Mouse (Mus musculus): Measurements from ENCODE around the gene C2cd2.
"Not testable (repeated sequence)": the region's sequence is repeated elsewhere in the genome, so short reads cannot be mapped to it uniquely, and the experiment has no call there.

C2cd2 gene

DNA sequence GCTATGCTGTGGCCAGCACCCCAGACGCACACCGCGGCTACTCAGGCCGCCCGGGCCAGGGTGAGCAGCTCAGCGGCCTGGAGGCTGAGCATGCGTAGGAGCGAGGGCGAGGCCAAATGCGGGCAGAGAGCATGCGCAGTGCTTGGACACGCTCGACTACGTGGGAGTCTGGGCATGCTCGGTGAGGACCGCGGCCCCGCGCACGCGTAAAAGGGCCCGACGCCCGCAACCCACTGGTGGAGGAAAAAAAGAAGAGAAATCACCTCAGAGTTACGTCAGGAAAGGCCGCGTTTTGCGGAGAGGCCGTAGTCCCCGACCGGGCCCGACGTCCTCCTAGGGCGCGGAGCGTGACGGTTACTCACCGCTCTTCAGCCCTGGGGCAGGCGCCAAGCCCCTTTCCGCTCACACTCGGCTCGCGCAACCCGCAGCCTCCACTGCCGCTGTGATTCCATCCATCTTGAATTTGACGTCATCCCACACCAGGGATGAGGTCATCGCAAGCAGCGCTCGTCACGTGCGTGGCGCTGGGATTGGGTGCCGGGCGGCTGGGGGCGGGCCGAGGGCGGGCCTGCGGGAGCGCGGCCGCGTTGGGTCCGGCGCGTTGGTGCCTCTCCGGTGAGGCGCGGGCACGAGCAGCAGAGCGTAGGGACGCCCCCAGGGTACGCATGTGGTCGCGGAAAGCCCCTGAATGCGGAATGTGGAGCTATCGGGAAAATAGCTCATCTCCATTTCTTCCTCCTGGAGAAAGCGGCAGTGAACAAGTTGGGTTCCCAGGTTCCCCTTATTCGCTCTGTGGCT lies at the start of gene C2cd2, which contains the start of gene Zbtb21:
C2cd2 (minus strand) TSS at position 448 of the 798 bp plus-strand sequence.
Zbtb21 (minus strand) TSS at position 472 of the 798 bp plus-strand sequence.
- DNase-seq (ENCODE audit: low spot score in 2 of 2): peak; percentile 95 to 97

DNA sequence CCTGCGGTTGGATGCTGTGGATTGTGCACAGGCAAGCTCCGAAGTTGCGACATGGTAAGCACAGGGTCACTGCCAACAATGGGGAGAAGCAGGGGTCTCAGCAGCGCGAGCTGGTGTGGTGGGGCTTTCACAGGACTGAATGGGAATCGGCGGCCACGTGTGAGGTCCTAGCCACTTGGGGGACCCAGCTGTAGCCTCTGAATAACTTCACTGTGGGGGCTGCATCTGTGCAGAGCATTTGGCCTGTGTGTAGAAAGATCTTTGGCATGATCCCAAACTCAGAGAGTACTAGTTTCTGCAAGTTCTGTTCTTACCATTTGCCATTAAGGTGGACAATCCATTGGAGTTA lies 35.0 kb upstream of the C2cd2 start:
- DNase-seq (ENCODE audit: low spot score in 2 of 2): not testable (repeated sequence)

DNA sequence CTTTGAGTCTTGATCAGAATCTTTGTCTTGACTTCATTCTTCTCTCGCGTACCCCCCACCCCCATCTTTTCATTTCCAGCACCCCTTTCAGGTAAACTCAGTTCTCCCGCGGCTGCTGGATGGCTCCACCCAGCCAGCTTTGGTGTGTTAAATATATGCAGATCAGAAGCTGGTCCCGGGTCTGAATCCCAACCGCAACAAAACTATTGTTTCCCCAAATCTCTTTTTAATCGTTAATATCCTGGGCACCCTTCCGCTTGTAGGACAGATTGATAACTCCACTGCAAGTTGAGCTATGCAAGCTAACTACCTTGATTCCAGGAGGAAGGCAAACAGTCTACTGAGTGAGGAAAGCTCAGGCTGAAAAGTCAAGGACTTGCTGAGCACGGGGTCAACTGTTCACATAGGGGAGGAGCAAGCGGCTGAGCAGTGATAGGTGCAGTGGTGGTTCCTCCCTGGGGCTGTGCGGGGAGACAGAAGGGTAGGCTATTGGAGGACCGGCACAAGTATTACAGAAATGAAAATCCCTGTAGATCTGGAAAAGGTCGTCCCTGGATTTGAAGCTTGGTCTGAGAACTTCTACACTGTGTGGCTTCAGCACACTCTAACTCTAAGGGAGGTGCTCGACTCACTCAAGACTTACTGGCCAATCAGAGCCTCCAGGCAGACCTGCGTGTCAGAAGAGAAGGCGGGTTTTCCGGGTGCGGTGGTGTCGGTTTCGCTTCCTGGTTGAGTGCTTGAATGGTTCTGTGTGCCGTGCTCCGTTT lies 34.4 kb upstream of the C2cd2 start, which contains the start of gene B230307C23Rik:
B230307C23Rik (plus strand) TSS at position 700 of the 767 bp plus-strand sequence.
- peak; percentile 80 to 84 for DNase-seq (ENCODE audit: low spot score in 2 of 2)

DNA sequence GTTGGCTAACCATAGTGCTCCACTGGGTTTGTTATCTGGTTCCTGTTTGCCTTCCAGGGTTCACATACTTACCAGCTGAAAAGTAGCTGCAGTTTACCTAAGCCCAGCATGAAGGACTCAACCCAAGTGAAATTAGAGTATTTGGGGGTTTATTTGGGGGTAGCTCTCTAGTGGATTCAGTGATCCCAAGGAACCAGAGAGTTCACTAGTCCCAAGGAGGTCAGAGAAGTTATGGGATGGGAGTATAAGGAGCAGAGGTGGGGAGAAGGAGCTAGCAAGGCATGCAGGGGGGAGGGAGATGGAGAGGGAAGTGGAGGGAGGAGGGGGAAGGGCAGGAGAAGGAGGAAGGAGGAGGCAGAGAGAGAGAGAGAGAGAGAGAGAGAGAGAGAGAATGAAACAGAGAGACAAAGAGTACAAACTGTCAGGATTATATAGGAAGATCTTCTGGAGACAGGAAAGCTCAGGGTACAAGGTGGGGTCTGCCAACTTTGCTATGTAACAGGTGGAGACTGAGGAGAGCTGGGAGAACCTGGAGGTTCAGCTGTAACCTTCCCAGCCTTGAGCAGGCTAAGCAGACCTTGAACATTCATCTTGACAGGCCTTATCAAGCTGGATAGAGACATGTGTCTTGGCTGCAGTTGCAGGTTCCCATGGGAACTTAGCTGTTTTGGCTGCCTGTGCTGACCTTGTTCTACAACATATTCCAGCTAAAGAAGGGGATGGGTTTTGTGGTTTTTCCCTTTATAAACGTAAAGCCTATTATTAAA lies 33.6 kb upstream of the C2cd2 start:
- DNase-seq (ENCODE audit: low spot score in 2 of 2): no peak

DNA sequence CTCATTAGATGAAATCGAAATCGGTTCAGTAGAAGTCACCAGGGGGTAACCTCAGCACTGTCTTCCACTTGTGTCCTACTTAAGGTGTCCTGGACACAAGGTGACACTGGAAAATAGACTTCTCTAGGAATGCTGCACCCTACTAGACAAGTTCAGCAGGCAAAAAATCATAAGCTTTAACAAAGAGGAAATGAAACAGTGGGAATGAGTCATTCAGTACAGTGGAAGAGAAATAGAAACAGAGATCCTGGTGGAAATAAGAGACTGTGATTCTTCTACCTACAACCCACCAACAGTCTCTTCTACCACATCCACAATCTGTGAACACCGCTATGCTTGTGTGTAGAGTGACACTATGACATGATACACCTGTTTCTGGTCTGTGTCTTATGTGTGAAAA lies 30.1 kb upstream of the C2cd2 start:
- DNase-seq (ENCODE audit: low spot score in 2 of 2): not testable (repeated sequence)

DNA sequence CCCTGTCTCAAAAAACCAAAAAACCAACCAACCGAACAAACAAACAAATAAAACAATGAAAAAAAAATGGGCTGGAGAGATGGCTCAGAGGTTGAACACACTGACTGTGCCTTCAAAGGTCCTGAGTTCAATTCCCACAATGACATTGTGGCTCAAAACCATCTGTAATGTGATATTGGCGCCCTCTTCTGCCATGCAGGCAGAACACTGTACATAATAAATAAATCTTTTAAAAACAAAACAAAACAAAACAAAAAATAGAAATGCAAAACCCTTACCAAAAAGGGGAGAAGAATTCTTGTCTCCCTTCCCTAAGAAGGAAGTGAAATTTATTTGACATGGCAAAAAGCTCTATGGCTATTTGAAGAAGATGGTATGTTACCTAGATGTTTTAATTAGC lies 29.1 kb upstream of the C2cd2 start:
- no peak for DNase-seq (ENCODE audit: low spot score in 2 of 2)

DNA sequence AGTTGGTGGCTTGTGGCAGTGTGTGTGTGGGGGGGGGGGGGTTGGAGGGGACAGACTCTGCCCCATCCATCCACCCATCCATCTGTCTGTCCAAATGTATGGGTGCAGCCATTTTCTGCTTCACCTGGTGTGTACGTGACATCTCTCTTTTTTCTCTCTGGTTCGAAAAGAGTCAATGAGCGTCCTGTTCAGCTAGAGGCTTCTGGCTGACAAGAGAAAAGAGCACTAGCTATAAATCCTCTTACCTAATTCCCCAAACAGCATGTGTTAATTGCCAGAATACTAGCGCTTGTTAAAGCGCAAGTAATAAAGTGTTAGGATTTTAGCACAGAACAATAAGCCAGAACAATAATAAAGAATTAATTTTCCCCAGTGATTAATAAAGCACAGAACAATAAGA lies 22.2 kb upstream of the C2cd2 start:
- DNase-seq (ENCODE audit: low spot score in 2 of 2): no peak

DNA sequence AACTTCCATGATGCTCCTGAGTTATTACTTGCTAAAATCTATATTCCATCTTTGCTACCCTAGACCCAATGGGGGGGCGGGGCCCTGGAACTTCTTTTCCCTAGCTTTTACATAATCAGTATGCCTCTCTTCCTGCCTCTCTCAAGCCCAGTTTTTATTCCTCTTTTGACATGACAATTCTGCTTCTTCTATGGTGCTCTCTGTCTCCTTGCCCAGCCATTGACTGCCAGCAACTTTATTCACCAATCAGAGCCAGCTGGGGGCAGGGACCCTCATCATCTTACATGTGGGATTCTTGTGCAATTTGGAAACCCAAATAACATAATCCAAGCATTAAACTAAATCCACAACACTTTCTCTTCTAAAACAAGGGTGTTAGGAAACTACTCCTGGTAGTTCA lies 19.0 kb upstream of the C2cd2 start:
- no peak for DNase-seq (ENCODE audit: low spot score in 2 of 2)

DNA sequence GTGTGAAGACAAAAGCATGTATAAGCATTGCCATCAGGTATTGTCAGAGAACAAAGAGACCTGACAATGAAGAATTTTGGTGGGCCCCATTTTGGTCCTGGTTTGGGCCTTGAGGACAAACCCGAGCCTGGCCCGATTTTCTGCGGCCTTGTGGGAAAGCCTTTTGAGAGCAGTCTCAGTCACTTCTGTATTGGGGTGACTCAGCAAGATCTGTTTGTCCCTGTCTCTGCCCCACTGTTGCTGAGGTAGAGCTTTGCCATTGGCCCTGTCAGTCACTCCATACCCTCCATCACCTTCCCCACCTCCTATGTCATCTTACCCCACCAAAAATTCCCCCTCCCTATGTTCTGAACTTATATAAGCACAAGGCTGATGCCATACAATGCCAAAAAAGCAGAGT lies 15.3 kb upstream of the C2cd2 start:
- no peak for DNase-seq (ENCODE audit: low spot score in 2 of 2)

DNA sequence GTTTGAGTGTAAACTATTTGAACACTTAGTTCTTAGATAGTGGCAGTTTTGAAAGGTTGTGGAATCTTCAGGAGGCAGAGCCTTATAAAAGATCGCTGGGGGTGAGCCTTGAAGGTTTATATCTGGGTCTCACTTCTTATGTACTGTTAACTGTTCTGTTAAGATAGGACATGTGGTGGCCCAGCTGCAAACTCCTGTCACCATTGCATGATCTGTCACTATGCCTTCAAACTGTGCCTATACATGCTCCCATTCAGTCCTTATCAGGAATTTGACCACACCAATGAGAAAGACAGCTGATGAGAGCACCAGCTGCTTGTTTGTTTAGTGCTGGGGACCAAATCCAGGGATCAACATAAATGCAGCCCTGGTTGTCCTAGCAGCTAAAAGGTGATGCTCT lies 14.9 kb upstream of the C2cd2 start:
- no peak for DNase-seq (ENCODE audit: low spot score in 2 of 2)

DNA sequence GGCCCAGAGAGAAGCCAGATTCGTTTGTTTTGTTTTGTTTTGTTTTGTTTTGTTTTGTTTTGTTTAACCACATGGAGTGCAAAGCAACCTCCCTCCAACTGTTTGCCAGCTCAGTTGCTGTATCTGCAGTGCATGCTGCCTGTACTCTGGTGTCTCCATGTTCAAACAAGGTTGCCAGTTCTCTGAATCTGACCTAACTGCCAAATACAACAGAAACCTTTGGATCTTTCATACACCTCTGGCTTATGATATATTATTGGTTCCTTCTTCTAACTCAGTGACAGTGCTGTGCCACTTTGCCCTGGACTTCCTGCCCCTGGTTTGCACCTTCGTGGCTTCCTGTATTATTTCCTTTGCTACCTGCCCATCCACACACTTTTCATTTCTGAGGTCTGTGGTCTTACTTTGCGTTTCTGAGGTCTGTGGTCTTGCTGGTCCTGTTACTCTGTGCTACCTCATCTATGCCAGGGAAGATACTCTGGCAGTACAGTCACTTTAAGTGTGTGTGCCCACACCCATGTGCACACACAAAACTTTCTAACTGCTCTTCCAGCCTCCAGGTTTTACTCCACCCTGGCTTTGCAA lies 1.6 kb upstream of the C2cd2 start:
- no peak for DNase-seq (ENCODE audit: low spot score in 2 of 2)

DNA sequence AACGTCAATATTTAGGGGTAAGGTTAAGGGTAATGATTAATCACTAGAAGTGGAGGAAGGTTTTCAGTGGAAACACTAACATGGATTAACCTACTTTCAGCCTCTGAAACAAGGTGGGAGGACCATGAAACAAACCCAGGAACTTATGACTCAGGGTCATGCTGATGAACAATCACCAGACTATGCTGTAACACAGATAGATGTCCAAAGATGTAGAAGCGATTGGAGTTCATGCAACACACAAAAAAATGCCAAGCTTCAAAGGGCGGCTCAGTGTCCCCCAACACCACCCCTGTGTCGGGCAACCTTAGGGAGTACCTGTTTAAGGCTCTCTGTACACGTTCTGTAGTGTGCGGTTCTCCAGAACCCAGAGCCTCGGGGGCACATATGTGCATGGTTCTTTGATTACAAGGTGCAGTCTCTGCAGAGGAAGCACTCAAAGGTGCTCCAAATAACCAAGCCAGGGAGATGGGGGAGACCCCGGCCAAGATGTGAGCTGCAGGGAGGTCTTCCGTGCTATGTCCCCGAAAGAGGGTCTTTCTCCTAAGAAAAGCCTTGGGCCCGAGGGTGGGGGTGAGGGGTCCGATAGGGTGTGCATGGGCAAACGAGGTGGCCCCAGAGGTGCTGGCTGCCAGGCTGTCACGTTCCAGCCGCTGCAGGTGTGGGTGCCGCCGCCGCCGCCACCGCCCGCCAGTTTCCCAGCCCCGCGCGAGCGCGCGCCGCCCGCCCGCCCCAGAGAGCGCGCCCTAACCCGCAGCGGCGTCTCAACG lies 832 bp downstream of the C2cd2 start:
- DNase-seq (ENCODE audit: low spot score in 2 of 2): no peak

DNA sequence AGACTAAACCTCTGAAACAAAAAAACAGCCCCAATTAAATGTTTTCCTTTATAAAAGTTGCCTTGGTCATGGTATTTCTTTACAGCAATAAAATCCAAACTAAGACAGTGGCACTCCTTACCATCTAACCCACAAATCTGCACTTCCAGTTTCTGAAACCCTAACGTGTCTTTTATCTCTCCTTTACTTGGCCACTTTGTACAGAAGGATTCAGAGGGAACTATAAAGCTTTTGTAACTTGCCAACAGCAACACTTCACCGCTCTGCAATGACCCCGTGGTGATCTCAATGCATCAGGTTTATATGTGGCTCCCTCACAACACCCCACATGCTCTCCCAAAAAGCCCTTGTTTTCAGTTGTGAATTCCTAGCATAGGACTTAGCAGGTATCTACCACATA lies 2.0 kb downstream of the C2cd2 start:
- DNase-seq (ENCODE audit: low spot score in 2 of 2): no peak

DNA sequence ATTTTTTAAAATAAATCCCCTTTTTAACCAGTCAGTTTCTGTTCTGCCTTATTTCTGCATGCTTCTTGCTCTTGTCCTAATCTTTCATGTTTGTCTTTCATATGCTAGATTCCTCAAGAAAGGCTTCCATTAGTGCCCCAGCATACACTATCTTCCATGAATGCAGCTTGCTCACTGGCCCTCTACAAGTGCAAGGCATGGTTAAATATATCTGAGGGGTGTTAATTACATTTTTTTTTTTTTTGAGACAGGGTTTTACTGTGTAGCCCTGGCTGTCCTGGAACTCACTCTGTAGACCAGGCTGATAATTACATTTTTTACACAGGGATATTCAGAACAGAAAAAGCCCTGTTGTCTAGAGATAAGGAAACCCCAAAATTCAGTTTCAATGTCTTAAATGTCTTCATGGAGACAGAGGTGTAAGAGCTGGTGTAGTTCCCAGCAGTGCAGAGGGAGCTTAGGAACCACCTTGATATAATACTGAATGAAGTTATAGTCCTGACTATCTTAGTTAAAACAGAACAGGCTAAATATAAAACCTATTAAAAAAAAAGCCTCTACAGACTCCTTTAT lies 3.9 kb downstream of the C2cd2 start:
- DNase-seq (ENCODE audit: low spot score in 2 of 2): no peak

DNA sequence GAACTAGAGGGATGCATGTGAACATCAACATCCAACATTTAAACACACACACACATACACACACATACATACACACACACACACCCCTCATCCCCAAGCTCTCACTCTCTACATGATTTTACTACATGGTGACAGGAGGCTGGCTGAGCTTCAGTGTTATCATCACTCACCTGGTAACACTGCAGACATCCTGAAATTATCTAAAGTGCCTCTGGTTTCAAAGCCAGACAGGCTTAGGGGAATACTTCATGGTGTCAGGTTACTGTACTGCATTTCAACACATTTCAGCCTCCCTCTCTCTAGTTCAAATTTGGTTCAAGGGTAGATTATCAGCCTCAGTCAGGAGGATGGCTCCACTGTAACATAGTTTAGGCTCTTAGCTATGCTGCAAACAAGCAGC lies 4.8 kb downstream of the C2cd2 start:
- no peak for DNase-seq (ENCODE audit: low spot score in 2 of 2)

DNA sequence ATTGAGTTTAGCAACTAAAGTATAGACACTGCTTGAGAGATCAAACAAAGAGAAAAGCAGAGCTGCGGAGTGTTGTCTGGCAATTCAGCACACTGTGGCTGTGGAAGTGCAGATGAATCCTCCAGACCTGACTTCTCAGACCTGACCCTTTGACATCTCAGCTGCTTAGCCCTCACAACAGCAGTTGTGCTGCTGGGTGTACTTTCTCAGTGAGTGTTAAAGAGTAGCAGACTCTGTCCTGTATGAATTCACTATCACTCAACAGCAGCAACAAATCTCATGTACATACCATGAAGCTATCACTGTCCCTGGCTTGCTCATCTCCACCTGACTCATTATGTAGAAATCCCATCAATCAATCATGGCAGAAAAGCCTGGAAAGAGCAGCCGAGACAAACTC lies 6.4 kb downstream of the C2cd2 start:
- no peak for DNase-seq (ENCODE audit: low spot score in 2 of 2)

DNA sequence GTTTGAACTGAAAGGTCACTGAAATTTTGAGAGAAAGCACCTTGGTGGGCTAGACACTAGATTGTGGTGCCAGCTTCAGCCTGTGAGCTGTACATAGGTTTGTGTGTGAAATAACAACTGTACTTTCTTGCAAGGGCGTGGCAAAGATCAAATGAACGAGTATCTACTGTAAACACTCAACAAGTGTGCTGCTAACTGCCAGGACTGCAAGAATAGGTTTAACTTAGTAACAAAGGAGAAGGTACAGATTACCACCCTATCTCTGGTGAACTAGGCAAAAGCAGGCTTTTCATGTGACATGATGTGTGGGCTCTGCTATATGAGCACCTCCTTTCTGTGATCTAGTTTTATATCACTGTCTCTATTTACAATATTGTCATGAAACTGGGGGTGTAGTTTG lies 9.1 kb downstream of the C2cd2 start:
- no peak for DNase-seq (ENCODE audit: low spot score in 2 of 2)

DNA sequence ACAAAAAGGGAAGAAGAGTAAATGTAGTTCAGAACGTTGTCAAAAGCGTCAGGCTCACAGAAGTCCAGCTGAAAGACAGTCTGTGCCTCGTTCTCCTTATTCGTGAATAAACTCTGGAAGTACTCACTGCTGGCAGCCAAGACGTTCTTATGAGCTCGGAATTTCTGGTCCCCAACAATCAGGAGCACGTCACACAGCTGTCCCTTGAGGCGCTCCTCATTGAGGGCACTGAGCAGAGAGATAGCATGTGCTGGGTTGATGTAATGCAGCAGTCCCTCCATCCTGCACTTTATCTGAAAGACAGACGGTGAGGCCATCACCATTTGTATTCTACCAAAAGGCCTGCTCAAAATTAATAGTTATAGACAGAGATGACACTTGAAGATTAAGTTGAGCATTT lies 9.6 kb downstream of the C2cd2 start:
- DNase-seq (ENCODE audit: low spot score in 2 of 2): no peak

DNA sequence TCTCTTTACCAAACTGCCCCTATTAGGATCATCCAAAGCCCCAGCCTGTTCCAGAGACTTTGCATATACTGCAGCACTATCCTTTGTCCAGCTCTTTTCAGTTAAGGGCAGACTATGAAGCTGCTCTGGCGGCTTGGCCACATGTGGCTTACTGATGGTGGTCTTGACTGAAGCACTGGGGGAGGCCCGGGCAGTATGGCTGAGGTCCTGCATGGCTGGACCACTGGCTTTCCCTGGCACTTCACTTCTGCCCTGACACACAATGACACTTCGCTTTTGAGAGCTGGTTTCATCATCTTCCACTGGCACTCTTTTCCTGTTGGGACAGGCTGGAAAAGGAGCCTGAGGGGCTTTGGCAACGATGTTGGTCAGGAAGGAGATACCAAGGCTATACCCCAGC lies 10.0 kb downstream of the C2cd2 start:
- DNase-seq (ENCODE audit: low spot score in 2 of 2): no peak

DNA sequence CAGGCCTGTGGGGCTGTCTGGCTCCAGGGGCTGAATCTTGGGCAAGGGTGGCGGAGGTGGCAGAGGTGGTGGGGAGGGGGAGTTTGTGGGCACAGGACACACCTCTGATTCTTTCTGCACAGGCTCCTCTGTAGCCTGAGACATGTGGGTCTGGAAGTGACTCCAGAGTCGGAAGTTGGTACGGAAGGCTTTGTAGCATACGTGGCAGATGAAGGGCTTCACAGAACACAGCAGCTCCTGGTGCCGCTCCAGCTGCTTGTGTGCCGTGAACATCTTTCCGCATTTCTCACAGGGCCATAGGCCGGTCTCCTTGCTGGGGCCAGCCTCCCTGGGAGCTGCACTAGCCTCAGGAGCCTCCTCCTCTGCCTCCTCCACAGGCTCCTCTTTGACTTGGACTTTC lies 12.3 kb downstream of the C2cd2 start:
- no peak for DNase-seq (ENCODE audit: low spot score in 2 of 2)

DNA sequence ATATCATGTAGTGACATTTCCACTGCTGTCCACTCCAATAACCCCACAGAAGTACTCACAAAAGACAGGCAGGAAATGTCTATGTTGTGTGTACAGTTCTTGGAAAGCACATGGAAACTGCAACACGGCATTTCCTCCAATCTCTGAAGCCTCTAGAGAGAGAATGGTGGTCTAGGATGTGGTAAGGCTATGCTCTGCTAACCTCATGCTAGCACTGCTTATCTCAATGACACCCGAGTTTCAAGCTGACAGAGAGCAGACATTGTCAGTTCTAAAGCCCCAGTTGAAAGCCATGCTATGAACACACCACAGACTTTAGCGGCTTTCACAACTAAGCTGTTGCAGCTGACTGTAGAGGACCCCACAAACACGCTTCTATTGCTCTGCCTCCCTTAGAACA lies 13.6 kb downstream of the C2cd2 start:
- no peak for DNase-seq (ENCODE audit: low spot score in 2 of 2)
